Mouse (Mus musculus) myocyte (in vitro differentiated cells): Measurements from ENCODE around the gene Rbm5. TPM values are rescaled to one million over a fixed set of nuclear protein-coding genes. Genes with fewer than 3 reads are reported as not detected.

Source experiments
- H3K27me3 ChIP-seq: one replicate; pipeline ENCODE4 v1.6.1; 2011; ENCODE audit not compliant: control insufficient read depth, insufficient read depth, insufficient read length
- H3K36me3 ChIP-seq: one replicate; pipeline ENCODE4 v1.6.1; 2011; ENCODE audit not compliant: control insufficient read depth, insufficient read depth
- H3K4me2 ChIP-seq: one replicate; pipeline ENCODE4 v1.6.1; 2011; ENCODE audit warnings: low read depth, control low read depth
- H3K4me3 ChIP-seq: one replicate; pipeline ENCODE4 v1.5.1; 2011; ENCODE audit warnings: mild to moderate bottlenecking, control low read depth, moderate library complexity
- H3K79me2 ChIP-seq: one replicate; pipeline ENCODE4 v1.6.1; 2011; ENCODE audit not compliant: control insufficient read depth, insufficient read depth
- H3ac ChIP-seq: one replicate; pipeline ENCODE4 v1.6.1; 2011; ENCODE audit not compliant: control insufficient read depth, insufficient read length
- CEBPB ChIP-seq: IDR thresholded peaks from 2 replicates; pipeline ENCODE4 v1.6.1; 2011; ENCODE audit warnings: mild to moderate bottlenecking, moderate library complexity; ENCODE audit not compliant: poor library complexity, insufficient read depth, severe bottlenecking
- E2F4 ChIP-seq: IDR thresholded peaks from one replicate; pipeline ENCODE4 v1.6.1; 2011; ENCODE audit warnings: mild to moderate bottlenecking, control low read depth, moderate library complexity; ENCODE audit not compliant: insufficient read depth
- MAX ChIP-seq: IDR thresholded peaks from one replicate; pipeline ENCODE4 v1.6.1; 2011; ENCODE audit warnings: low read depth, mild to moderate bottlenecking, control low read depth
- MYOD1 ChIP-seq, 3 experiments: IDR thresholded peaks; one replicate each; pipeline ENCODE4 v1.6.1; 2011; ENCODE audit warnings: control low read depth in 2 of 3, low read depth in 2 of 3, mild to moderate bottlenecking in 2 of 3, moderate library complexity in 1 of 3; ENCODE audit not compliant: insufficient read length in 2 of 3, control insufficient read depth in 1 of 3
- MYOG ChIP-seq, 3 experiments: IDR thresholded peaks; one replicate each; pipeline ENCODE4 v1.6.1; 2011; ENCODE audit warnings: control low read depth in 2 of 3, low read depth in 2 of 3, mild to moderate bottlenecking in 2 of 3; ENCODE audit not compliant: insufficient read length in 2 of 3, control insufficient read depth in 1 of 3, insufficient read depth in 1 of 3
- POLR2A ChIP-seq: IDR thresholded peaks from one replicate; pipeline ENCODE4 v1.6.1; 2011; ENCODE audit warnings: low read depth, mild to moderate bottlenecking, control low read depth, moderate library complexity; ENCODE audit not compliant: insufficient read length
- POLR2AphosphoS2 ChIP-seq: IDR thresholded peaks from one replicate; pipeline ENCODE4 v1.6.1; 2011; ENCODE audit warnings: low read depth, control low read depth; ENCODE audit not compliant: insufficient read length
- REST ChIP-seq: IDR thresholded peaks from one replicate; pipeline ENCODE4 v1.6.1; 2011; ENCODE audit warnings: mild to moderate bottlenecking, control low read depth, moderate library complexity; ENCODE audit not compliant: insufficient read depth, insufficient read length
- SRF ChIP-seq: IDR thresholded peaks from one replicate; pipeline ENCODE4 v1.6.1; 2011; ENCODE audit warnings: low read depth; ENCODE audit not compliant: control insufficient read depth, insufficient read length
- TCF12 ChIP-seq: IDR thresholded peaks from one replicate; pipeline ENCODE4 v1.6.1; 2011; ENCODE audit warnings: mild to moderate bottlenecking, control low read depth; ENCODE audit not compliant: poor library complexity, insufficient read depth, severe bottlenecking
- TCF3 ChIP-seq: IDR thresholded peaks from one replicate; pipeline ENCODE4 v1.6.1; 2011; ENCODE audit warnings: low read depth, control low read depth; ENCODE audit not compliant: insufficient read length
- USF1 ChIP-seq: IDR thresholded peaks from one replicate; pipeline ENCODE4 v1.6.1; 2011; ENCODE audit warnings: low read depth, mild to moderate bottlenecking, control low read depth, moderate library complexity
- polyA plus RNA-seq: library from polyadenylated mRNA; unstranded; fragments of >200 nt; fragmentation: generic; extraction: Trizol; gene quantifications from one replicate; pipeline ENCODE4 v1.2.1, GENCODE M21; 2012; ENCODE audit warnings: missing spikeins

The Rbm5 gene
- polyA plus RNA-seq, 1 experiment = 37.6 TPM

DNA sequence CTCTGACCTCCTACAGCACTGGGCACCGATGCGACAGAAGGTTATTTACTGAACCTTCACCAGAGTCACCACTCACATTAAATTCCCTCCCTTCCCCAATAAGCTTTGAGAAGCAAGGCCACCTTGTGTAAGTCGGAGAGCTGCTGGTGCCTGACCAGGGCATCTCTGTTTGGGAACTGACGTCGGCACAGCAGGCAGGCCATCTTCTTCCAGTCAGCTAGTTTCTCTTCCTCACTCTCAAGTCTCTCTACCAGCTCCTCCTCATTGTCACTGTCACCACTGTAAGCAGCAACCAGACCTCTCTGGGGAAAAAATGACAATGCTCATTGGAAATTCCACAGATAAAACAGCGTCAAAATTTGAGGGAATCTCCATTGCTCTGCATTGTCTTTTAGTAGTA lies 26.7 kb downstream of the Rbm5 start:
- peaks cover 75% of the 10 kb centered on the region for H3K36me3 ChIP-seq
- no peaks in the 10 kb centered on the region for H3K79me2 ChIP-seq
- H3K4me3 ChIP-seq = no peak overlapping the region
- no peaks in the 10 kb centered on the region for H3K27me3 ChIP-seq
- TF ChIP-seq USF1 (no peak), POLR2A (no peak), TCF3 (no peak), MYOD1 (IDR thresholded peaks at IDR 0.05; ENCODE audit: control insufficient read depth in 1 of 3, insufficient read length in 2 of 3, low read depth in 2 of 3) (no peak), TCF12 (no peak), E2F4 (no peak), MYOG (IDR thresholded peaks at IDR 0.05; ENCODE audit: control insufficient read depth in 1 of 3, insufficient read depth in 1 of 3, insufficient read length in 2 of 3, low read depth in 2 of 3) (no peak), CEBPB (no peak), SRF (no peak), POLR2AphosphoS2 (no peak), MAX (no peak), REST (no peak)
- H3K4me2 ChIP-seq = no peak overlapping the region
- no peak overlapping the region for H3ac ChIP-seq

DNA sequence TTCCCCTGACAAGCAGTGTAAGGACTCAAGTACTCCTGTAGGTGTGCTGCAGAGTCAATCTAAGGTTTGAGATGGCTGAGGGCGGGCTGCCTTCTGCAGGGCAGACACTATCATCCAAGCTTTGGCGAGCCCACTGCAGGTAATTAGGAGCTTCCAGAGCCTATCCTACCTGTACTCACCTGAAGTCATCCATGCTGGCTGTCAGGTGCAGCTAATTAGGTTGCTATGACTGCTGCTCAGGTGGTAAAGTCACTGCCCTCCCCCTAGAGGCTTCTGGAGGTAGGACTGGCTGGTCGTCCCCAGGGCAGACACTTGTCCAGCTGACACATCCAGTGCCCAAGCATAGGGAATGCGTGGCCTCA lies 32.0 kb downstream of the Rbm5 start:
- no peak overlapping the region for H3ac ChIP-seq
- TF ChIP-seq POLR2AphosphoS2 (peak; percentile 29), E2F4 (no peak)
- no peak overlapping the region for H3K4me3 ChIP-seq
- H3K79me2 ChIP-seq = no peaks in the 10 kb centered on the region
- H3K27me3 ChIP-seq = peaks cover 17% of the 10 kb centered on the region
- no peak overlapping the region for H3K4me2 ChIP-seq
- peaks cover 29% of the 10 kb centered on the region for H3K36me3 ChIP-seq

DNA sequence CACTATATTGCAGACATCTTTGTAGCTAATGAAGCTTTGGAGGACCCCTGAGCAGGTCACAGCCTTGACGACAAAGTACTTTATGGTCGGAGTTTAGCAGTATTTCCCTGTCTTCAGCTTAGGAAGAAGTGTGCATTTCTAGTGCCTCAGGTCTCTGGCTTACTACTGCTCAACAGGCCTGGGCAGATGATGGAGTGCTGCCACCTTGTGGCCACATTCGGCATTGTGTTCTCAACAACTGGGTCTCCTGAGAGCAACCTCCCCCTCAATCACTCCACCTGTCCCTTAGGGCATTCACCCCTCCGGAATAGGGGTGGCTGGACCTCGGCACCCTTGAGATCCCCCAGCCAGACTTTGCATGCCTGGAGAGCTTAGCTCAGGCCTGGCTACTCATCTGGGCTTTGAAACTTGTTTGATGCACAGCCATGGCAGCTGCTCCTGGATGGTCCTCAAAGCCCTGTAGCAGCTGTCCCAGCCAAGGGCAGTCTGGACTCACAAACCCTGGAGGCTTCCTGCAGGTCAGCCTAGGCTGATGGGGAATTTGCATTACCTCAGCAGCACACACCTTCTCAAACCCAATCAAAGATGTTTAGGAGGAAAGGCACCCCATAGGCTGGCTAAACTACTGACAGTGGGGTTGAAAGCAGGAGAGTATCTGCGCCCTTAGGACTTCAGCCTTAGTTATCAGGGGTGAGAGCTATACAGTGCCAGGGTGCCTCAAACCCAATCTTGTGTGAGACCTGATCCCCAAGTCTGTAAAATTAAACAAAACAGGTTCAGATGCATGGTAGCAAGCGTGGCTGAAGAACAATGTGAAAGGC lies 32.6 kb downstream of the Rbm5 start:
- H3K4me2 ChIP-seq = no peak overlapping the region
- peaks cover 17% of the 10 kb centered on the region for H3K27me3 ChIP-seq
- H3K4me3 ChIP-seq = no peak overlapping the region
- no peaks in the 10 kb centered on the region for H3K79me2 ChIP-seq
- TF ChIP-seq REST (no peak), USF1 (no peak), CEBPB (no peak), MYOG (IDR thresholded peaks at IDR 0.05; ENCODE audit: control insufficient read depth in 1 of 3, insufficient read depth in 1 of 3, insufficient read length in 2 of 3, low read depth in 2 of 3) (peak in 1 of 3 experiments; percentile 55), TCF12 (no peak), SRF (no peak), TCF3 (no peak), MYOD1 (IDR thresholded peaks at IDR 0.05; ENCODE audit: control insufficient read depth in 1 of 3, insufficient read length in 2 of 3, low read depth in 2 of 3) (peak in 1 of 3 experiments; percentile 52), POLR2AphosphoS2 (peak; percentile 84), MAX (no peak), E2F4 (no peak), POLR2A (no peak)
- no peak overlapping the region for H3ac ChIP-seq
- peaks cover 23% of the 10 kb centered on the region for H3K36me3 ChIP-seq

DNA sequence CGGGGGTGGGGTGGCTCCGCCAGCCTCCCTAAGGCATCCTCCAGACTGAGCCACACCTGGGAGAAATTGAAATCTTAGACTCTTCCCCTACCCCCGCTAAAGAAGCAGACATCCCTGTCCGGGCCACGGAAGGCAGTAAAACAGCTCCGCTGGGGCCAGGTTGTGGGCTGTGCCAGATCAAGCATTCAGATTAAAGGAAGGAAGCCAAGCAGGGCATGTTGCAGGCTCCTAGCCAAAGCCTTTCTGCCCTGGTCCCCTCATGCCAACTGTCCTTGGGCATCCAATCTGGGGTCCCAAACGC lies 34.7 kb downstream of the Rbm5 start:
- Histone ChIP-seq H3K36me3 (peaks cover 14% of the 10 kb centered on the region), H3K4me3 (no peak overlapping the region), H3ac (no peak overlapping the region), H3K27me3 (peaks cover 17% of the 10 kb centered on the region), H3K79me2 (no peaks in the 10 kb centered on the region), H3K4me2 (peak overlapping the region; percentile 12)
- TF ChIP-seq MAX (no peak), TCF12 (no peak), TCF3 (no peak), USF1 (no peak), POLR2A (no peak), SRF (no peak), CEBPB (no peak), POLR2AphosphoS2 (no peak), MYOG (IDR thresholded peaks at IDR 0.05; ENCODE audit: control insufficient read depth in 1 of 3, insufficient read depth in 1 of 3, insufficient read length in 2 of 3, low read depth in 2 of 3) (no peak), E2F4 (no peak), MYOD1 (IDR thresholded peaks at IDR 0.05; ENCODE audit: control insufficient read depth in 1 of 3, insufficient read length in 2 of 3, low read depth in 2 of 3) (no peak), REST (no peak)
